Mouse (Mus musculus): ENCODE measurements at regions not wholly inside any gene's neighbourhood (a gene's known extent, or its start where the extent isn't known, plus 50 kb on each side); places are given as distances from the start of the nearest gene placed in this dataset.
A peak's percentile ranks its signal among the peaks of the same experiment; 100 is the strongest.

GRCm38 (mm10) chr11:24226755-24227154 lies 148.9 kb downstream of the Bcl11a start:
- no peaks in the 10 kb centered on the region for H3K4me1 ChIP-seq (replicated peaks)
- DNase-seq (ENCODE audit: low spot score) = no peak
- H3K27ac ChIP-seq = no peak overlapping the region
- WGBS = 78% methylated on average over 3 of the region's 3 CpGs
- H3K27me3 ChIP-seq (ENCODE audit: insufficient read depth, poor library complexity, severe bottlenecking) = no peaks in the 10 kb centered on the region
- H3K4me3 ChIP-seq = no peak overlapping the region
- no peaks in the 10 kb centered on the region for H3K9me3 ChIP-seq
- no peaks in the 10 kb centered on the region for H3K36me3 ChIP-seq

GRCm38 (mm10) chr11:24233376-24233775 lies 155.5 kb downstream of the Bcl11a start:
- Histone ChIP-seq H3K4me3 (no peak overlapping the region), H3K4me1 (replicated peaks) (0 out of 2 replicates have a peak, but pooled peaks cover 14% of the 10 kb centered on the region), H3K27me3 (ENCODE audit: insufficient read depth, poor library complexity, severe bottlenecking) (no peaks in the 10 kb centered on the region), H3K27ac (no peak overlapping the region), H3K36me3 (no peaks in the 10 kb centered on the region), H3K9me3 (no peaks in the 10 kb centered on the region)
- WGBS = 85% methylated on average over 11 of the region's 11 CpGs
- DNase-seq (ENCODE audit: low spot score) = no peak

GRCm38 (mm10) chr11:24233821-24234220 lies 156.0 kb downstream of the Bcl11a start:
- Histone ChIP-seq H3K4me1 (replicated peaks) (0 out of 2 replicates have a peak, but pooled peaks cover 14% of the 10 kb centered on the region), H3K27ac (no peak overlapping the region), H3K4me3 (no peak overlapping the region), H3K9me3 (no peaks in the 10 kb centered on the region), H3K36me3 (no peaks in the 10 kb centered on the region), H3K27me3 (ENCODE audit: insufficient read depth, poor library complexity, severe bottlenecking) (no peaks in the 10 kb centered on the region)
- no peak for DNase-seq (ENCODE audit: low spot score)
- WGBS = 62% methylated on average over 9 of the region's 9 CpGs

- DNase-seq (ENCODE audit: low spot score) = no peak
- Histone ChIP-seq H3K4me1 (replicated peaks) (0 out of 2 replicates have a peak, but pooled peaks cover 14% of the 10 kb centered on the region), H3K4me3 (no peak overlapping the region), H3K9me3 (no peaks in the 10 kb centered on the region), H3K36me3 (no peaks in the 10 kb centered on the region), H3K27ac (no peak overlapping the region; the same call in 1 of the 2 replicates), H3K27me3 (ENCODE audit: insufficient read depth, poor library complexity, severe bottlenecking) (no peaks in the 10 kb centered on the region)
- 61% methylated on average over 3 of the region's 3 CpGs for WGBS
These were observed 156.6 kb downstream of the Bcl11a start for GRCm38 (mm10) chr11:24234422-24234821.

GRCm38 (mm10) chr11:24235326-24235725 lies 157.5 kb downstream of the Bcl11a start:
- H3K4me3 ChIP-seq = no peak overlapping the region

GRCm38 (mm10) chr11:24239631-24240030 lies 161.8 kb downstream of the Bcl11a start:
- Histone ChIP-seq H3K27ac (no peak overlapping the region), H3K4me3 (no peak overlapping the region), H3K27me3 (ENCODE audit: insufficient read depth, poor library complexity, severe bottlenecking) (no peaks in the 10 kb centered on the region; the same call in 1 of the 2 replicates), H3K4me1 (replicated peaks) (peaks cover 20% of the 10 kb centered on the region), H3K36me3 (no peaks in the 10 kb centered on the region), H3K9me3 (no peaks in the 10 kb centered on the region)
- DNase-seq (ENCODE audit: low spot score) = no peak
- 91% methylated on average over 6 of the region's 6 CpGs for WGBS

More at GRCm38 (mm10) chr11:24235326-24235725, 157.5 kb downstream of the Bcl11a start:
- H3K9me3 ChIP-seq = no peaks in the 10 kb centered on the region
- H3K27me3 ChIP-seq (ENCODE audit: insufficient read depth, poor library complexity, severe bottlenecking) = no peaks in the 10 kb centered on the region; the same call in 1 of the 2 replicates
- no peak for DNase-seq (ENCODE audit: low spot score)
- H3K27ac ChIP-seq = no peak overlapping the region
- H3K4me1 ChIP-seq (replicated peaks) = 0 out of 2 replicates have a peak, but pooled peaks cover 14% of the 10 kb centered on the region
- 83% methylated on average over 4 of the region's 4 CpGs for WGBS
- no peaks in the 10 kb centered on the region for H3K36me3 ChIP-seq

GRCm38 (mm10) chr11:24242096-24242495 lies 164.2 kb downstream of the Bcl11a start:
- Histone ChIP-seq H3K36me3 (no peaks in the 10 kb centered on the region), H3K27me3 (ENCODE audit: insufficient read depth, poor library complexity, severe bottlenecking) (no peaks in the 10 kb centered on the region; the same call in 1 of the 2 replicates), H3K27ac (no peak overlapping the region), H3K4me1 (replicated peaks) (peaks cover 17% of the 10 kb centered on the region), H3K9me3 (no peaks in the 10 kb centered on the region), H3K4me3 (no peak overlapping the region)
- WGBS = 86% methylated on average over 4 of the region's 4 CpGs
- DNase-seq (ENCODE audit: low spot score) = no peak

GRCm38 (mm10) chr11:24242888-24243287 lies 165.0 kb downstream of the Bcl11a start:
- 0 out of 2 replicates have a peak overlapping the region, but pooled peaks have one; percentile 30 for H3K27ac ChIP-seq
- no peak overlapping the region for H3K4me3 ChIP-seq
- H3K27me3 ChIP-seq (ENCODE audit: insufficient read depth, poor library complexity, severe bottlenecking) = no peaks in the 10 kb centered on the region; the same call in 1 of the 2 replicates
- DNase-seq (ENCODE audit: low spot score) = no peak
- no peaks in the 10 kb centered on the region for H3K36me3 ChIP-seq
- H3K4me1 ChIP-seq (replicated peaks) = peaks cover 15% of the 10 kb centered on the region
- WGBS = 8% methylated on average over 2 of the region's 2 CpGs
- no peaks in the 10 kb centered on the region for H3K9me3 ChIP-seq

- Histone ChIP-seq H3K4me3 (no peak overlapping the region), H3K9me3 (no peaks in the 10 kb centered on the region), H3K27ac (no peak overlapping the region), H3K27me3 (ENCODE audit: insufficient read depth, poor library complexity, severe bottlenecking) (0 out of 2 replicates have a peak, but pooled peaks cover 5% of the 10 kb centered on the region), H3K36me3 (no peaks in the 10 kb centered on the region), H3K4me1 (replicated peaks) (peaks cover 15% of the 10 kb centered on the region)
- WGBS = 82% methylated on average over 4 of the region's 4 CpGs
- DNase-seq (ENCODE audit: low spot score) = no peak
These were observed 167.5 kb downstream of the Bcl11a start for GRCm38 (mm10) chr11:24245390-24245789.

GRCm38 (mm10) chr11:24246314-24246713 lies 168.5 kb downstream of the Bcl11a start:
- Histone ChIP-seq H3K27me3 (ENCODE audit: insufficient read depth, poor library complexity, severe bottlenecking) (0 out of 2 replicates have a peak, but pooled peaks cover 5% of the 10 kb centered on the region), H3K9me3 (no peaks in the 10 kb centered on the region), H3K36me3 (no peaks in the 10 kb centered on the region), H3K4me1 (replicated peaks) (peaks cover 15% of the 10 kb centered on the region), H3K27ac (no peak overlapping the region), H3K4me3 (no peak overlapping the region)
- DNase-seq (ENCODE audit: low spot score) = no peak
- WGBS = 82% methylated on average over 3 of the region's 3 CpGs

GRCm38 (mm10) chr11:24247285-24247684 lies 169.4 kb downstream of the Bcl11a start:
- Histone ChIP-seq H3K4me1 (replicated peaks) (peaks cover 15% of the 10 kb centered on the region), H3K4me3 (no peak overlapping the region), H3K9me3 (no peaks in the 10 kb centered on the region), H3K27ac (no peak overlapping the region), H3K36me3 (no peaks in the 10 kb centered on the region), H3K27me3 (ENCODE audit: insufficient read depth, poor library complexity, severe bottlenecking) (0 out of 2 replicates have a peak, but pooled peaks cover 5% of the 10 kb centered on the region)
- 92% methylated on average over 4 of the region's 4 CpGs for WGBS
- no peak for DNase-seq (ENCODE audit: low spot score)

GRCm38 (mm10) chr11:24251516-24251915 lies 173.7 kb downstream of the Bcl11a start:
- no peak overlapping the region for H3K27ac ChIP-seq
- 61% methylated on average over 5 of the region's 5 CpGs for WGBS
- DNase-seq (ENCODE audit: low spot score) = no peak
- peaks cover 7% of the 10 kb centered on the region; the same call in 1 of the 2 replicates for H3K4me1 ChIP-seq (replicated peaks)
- H3K4me3 ChIP-seq = no peak overlapping the region
- 0 out of 2 replicates have a peak, but pooled peaks cover 5% of the 10 kb centered on the region for H3K27me3 ChIP-seq (ENCODE audit: insufficient read depth, poor library complexity, severe bottlenecking)
- no peaks in the 10 kb centered on the region for H3K9me3 ChIP-seq
- no peaks in the 10 kb centered on the region for H3K36me3 ChIP-seq

- 92% methylated on average over 22 of the region's 22 CpGs for WGBS
- Histone ChIP-seq H3K36me3 (no peaks in the 10 kb centered on the region), H3K9me3 (no peaks in the 10 kb centered on the region), H3K27me3 (ENCODE audit: insufficient read depth, poor library complexity, severe bottlenecking) (no peaks in the 10 kb centered on the region), H3K27ac (no peak overlapping the region), H3K4me3 (no peak overlapping the region), H3K4me1 (replicated peaks) (peaks cover 7% of the 10 kb centered on the region; the same call in 1 of the 2 replicates)
- no peak for DNase-seq (ENCODE audit: low spot score)
These were observed 177.6 kb downstream of the Bcl11a start for GRCm38 (mm10) chr11:24255201-24256060.
